Comparison of ENCODE assay signal across 17 mouse cellular contexts in the genomic region with DNA sequence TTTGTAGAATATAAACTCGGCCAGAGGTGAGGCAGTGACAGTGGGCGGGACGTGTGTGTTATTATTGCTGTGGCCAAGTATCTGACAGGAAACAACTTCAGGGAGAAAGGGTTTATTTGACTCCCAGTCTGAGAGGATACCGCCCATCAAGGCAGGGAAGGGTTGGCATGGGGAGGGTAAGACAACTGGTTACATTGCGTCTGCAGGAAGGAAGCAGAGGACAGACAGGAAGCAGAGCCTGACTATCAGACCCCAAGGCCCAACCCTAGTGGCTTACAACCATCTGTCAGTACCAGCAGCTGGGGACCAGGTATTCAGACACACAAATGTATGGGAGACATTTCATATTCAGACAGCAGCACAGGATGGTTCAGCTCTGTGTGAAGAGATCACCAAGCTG.
"Had no signal": no experiment of that assay in that cellular context is flagged by ENCODE, and none has a peak within 500 bp of the region (broad histone marks: within the 10 kb centered on the region; RNA-seq: fewer than 3 reads in every experiment).

No protein-coding gene starts in this region.

- H3K9me3 ChIP-seq: limb, embryonic 10.5 days; limb, embryonic 13.5 days; liver, embryonic 12.5 days; liver, embryonic 15.5 days; lung, embryonic 15.5 days had no signal

- H3K9ac ChIP-seq: limb, embryonic 13.5 days; liver, embryonic 12.5 days; liver, embryonic 15.5 days; lung, embryonic 15.5 days had no signal

- H3K27ac ChIP-seq: kidney, postnatal 0 days; limb, embryonic 10.5 days; limb, embryonic 13.5 days; liver, embryonic 12.5 days; liver, embryonic 15.5 days; lung, embryonic 15.5 days had no signal

- H3K4me1 ChIP-seq: liver, embryonic 15.5 days had no signal

- H3K4me3 ChIP-seq: layer of hippocampus, adult 2 months; limb, embryonic 10.5 days; limb, embryonic 13.5 days; liver, embryonic 12.5 days; liver, embryonic 15.5 days; lung, embryonic 15.5 days had no signal

- DNase-seq: kidney, adult 2 months; kidney, postnatal 25 days; layer of hippocampus, adult 9-11 months; liver; lung, adult 18-20 months; lung, postnatal 10 days; lung, postnatal 36 days; midbrain, embryonic 14.5 days had no signal

- H3K27me3 ChIP-seq: limb, embryonic 13.5 days; liver, embryonic 12.5 days; liver, embryonic 15.5 days; lung, embryonic 15.5 days had no signal

- ATAC-seq: intestine, embryonic 16.5 days; liver, embryonic 12.5 days had no signal

- H3K4me2 ChIP-seq: limb, embryonic 13.5 days; liver, embryonic 12.5 days; liver, embryonic 15.5 days; lung, embryonic 15.5 days; midbrain, embryonic 11.5 days had no signal

- H3K36me3 ChIP-seq: limb, embryonic 10.5 days; limb, embryonic 13.5 days; liver, embryonic 12.5 days; liver, embryonic 15.5 days; lung, embryonic 15.5 days had no signal
